Mouse (Mus musculus) lung, adult 2 months (tissue): ENCODE data around the gene Hmgb1.

Experiments used
- CTCF ChIP-seq: fragments of 200-500 bp; IDR thresholded peaks from 2 replicates; pipeline ENCODE4 v1.5.1; 2011; ENCODE audit warnings: mild to moderate bottlenecking, low read length, control low read depth; ENCODE audit not compliant: insufficient read depth
- POLR2A ChIP-seq: fragments of 200-500 bp; IDR thresholded peaks from 2 replicates; pipeline ENCODE4 v1.6.1; 2011; ENCODE audit warnings: low read depth, mild to moderate bottlenecking, control low read depth, low read length, borderline replicate concordance; ENCODE audit errors: extremely low read depth

- TF ChIP-seq CTCF (no peak), POLR2A (no peak)
Observed at GRCm38 (mm10) chr5:149032438-149032837, 151.9 kb downstream of the Hmgb1 start.
